Mouse (Mus musculus): ENCODE results near the gene Dcps. TPM values are rescaled to one million over a fixed set of nuclear protein-coding genes. Genes with fewer than 3 reads are reported as not detected.

The Dcps gene
- polyA plus RNA-seq, 1 experiment = 72.8 TPM

- Histone ChIP-seq H3K79me2 (ENCODE audit: control insufficient read depth, insufficient read depth) (peaks cover 65% of the 10 kb centered on the region), H3K36me3 (ENCODE audit: control insufficient read depth, insufficient read depth) (no peaks in the 10 kb centered on the region), H3K4me3 (peak overlapping the region; percentile 52), H3K4me2 (ENCODE audit: low read depth) (peak overlapping the region; percentile 81), H3K27me3 (ENCODE audit: control insufficient read depth, insufficient read depth, insufficient read length) (no peaks in the 10 kb centered on the region), H3ac (ENCODE audit: control insufficient read depth, insufficient read length) (no peak overlapping the region)
- TF ChIP-seq MAX (IDR thresholded peaks at IDR 0.05; ENCODE audit: low read depth) (no peak), USF1 (IDR thresholded peaks at IDR 0.05; ENCODE audit: low read depth) (no peak), E2F4 (IDR thresholded peaks at IDR 0.05; ENCODE audit: insufficient read depth) (no peak), CEBPB (IDR thresholded peaks at IDR 0.05; ENCODE audit: insufficient read depth, poor library complexity, severe bottlenecking) (no peak), REST (IDR thresholded peaks at IDR 0.05; ENCODE audit: insufficient read depth, insufficient read length) (no peak), MYOD1 (IDR thresholded peaks at IDR 0.05; ENCODE audit: control insufficient read depth in 1 of 3, insufficient read length in 2 of 3, low read depth in 2 of 3) (no peak), SRF (IDR thresholded peaks at IDR 0.05; ENCODE audit: control insufficient read depth, insufficient read length, low read depth) (no peak), POLR2AphosphoS2 (IDR thresholded peaks at IDR 0.05; ENCODE audit: insufficient read length, low read depth) (no peak), POLR2A (IDR thresholded peaks at IDR 0.05; ENCODE audit: insufficient read length, low read depth) (no peak), MYOG (IDR thresholded peaks at IDR 0.05; ENCODE audit: control insufficient read depth in 1 of 3, insufficient read depth in 1 of 3, insufficient read length in 2 of 3, low read depth in 2 of 3) (no peak), TCF12 (IDR thresholded peaks at IDR 0.05; ENCODE audit: insufficient read depth, poor library complexity, severe bottlenecking) (no peak), TCF3 (IDR thresholded peaks at IDR 0.05; ENCODE audit: insufficient read length, low read depth) (no peak)
These were observed 60.6 kb downstream of the Dcps start for GRCm38 (mm10) chr9:35115299-35115698.

- no peak overlapping the region for H3ac ChIP-seq (ENCODE audit: control insufficient read depth, insufficient read length)
- H3K27me3 ChIP-seq (ENCODE audit: control insufficient read depth, insufficient read depth, insufficient read length) = no peaks in the 10 kb centered on the region
- TF ChIP-seq POLR2A (IDR thresholded peaks at IDR 0.05; ENCODE audit: insufficient read length, low read depth) (no peak), E2F4 (IDR thresholded peaks at IDR 0.05; ENCODE audit: insufficient read depth) (no peak), REST (IDR thresholded peaks at IDR 0.05; ENCODE audit: insufficient read depth, insufficient read length) (no peak), MYOG (IDR thresholded peaks at IDR 0.05; ENCODE audit: control insufficient read depth in 1 of 3, insufficient read depth in 1 of 3, insufficient read length in 2 of 3, low read depth in 2 of 3) (no peak), SRF (IDR thresholded peaks at IDR 0.05; ENCODE audit: control insufficient read depth, insufficient read length, low read depth) (no peak), TCF12 (IDR thresholded peaks at IDR 0.05; ENCODE audit: insufficient read depth, poor library complexity, severe bottlenecking) (no peak), USF1 (IDR thresholded peaks at IDR 0.05; ENCODE audit: low read depth) (no peak), CEBPB (IDR thresholded peaks at IDR 0.05; ENCODE audit: insufficient read depth, poor library complexity, severe bottlenecking) (no peak), TCF3 (IDR thresholded peaks at IDR 0.05; ENCODE audit: insufficient read length, low read depth) (no peak), MAX (IDR thresholded peaks at IDR 0.05; ENCODE audit: low read depth) (no peak), POLR2AphosphoS2 (IDR thresholded peaks at IDR 0.05; ENCODE audit: insufficient read length, low read depth) (no peak)
- no peak overlapping the region for H3K4me2 ChIP-seq (ENCODE audit: low read depth)
- H3K36me3 ChIP-seq (ENCODE audit: control insufficient read depth, insufficient read depth) = no peaks in the 10 kb centered on the region
- H3K79me2 ChIP-seq (ENCODE audit: control insufficient read depth, insufficient read depth) = peaks cover 75% of the 10 kb centered on the region
- H3K4me3 ChIP-seq = no peak overlapping the region
These were observed 61.6 kb downstream of the Dcps start for GRCm38 (mm10) chr9:35114234-35114633.

GRCm38 (mm10) chr9:35111941-35112595 is 63.8 kb downstream of the Dcps start:
- Histone ChIP-seq H3K4me3 (no peak overlapping the region), H3K4me2 (ENCODE audit: low read depth) (peak overlapping the region; percentile 22)

GRCm38 (mm10) chr9:35111446-35111845 is 64.4 kb downstream of the Dcps start:
- H3K27me3 ChIP-seq (ENCODE audit: control insufficient read depth, insufficient read depth, insufficient read length) = no peaks in the 10 kb centered on the region
- no peak overlapping the region for H3K4me3 ChIP-seq
- no peaks in the 10 kb centered on the region for H3K36me3 ChIP-seq (ENCODE audit: control insufficient read depth, insufficient read depth)
- no peak overlapping the region for H3K4me2 ChIP-seq (ENCODE audit: low read depth)
- peaks cover 92% of the 10 kb centered on the region for H3K79me2 ChIP-seq (ENCODE audit: control insufficient read depth, insufficient read depth)
- TF ChIP-seq POLR2A (IDR thresholded peaks at IDR 0.05; ENCODE audit: insufficient read length, low read depth) (no peak), REST (IDR thresholded peaks at IDR 0.05; ENCODE audit: insufficient read depth, insufficient read length) (no peak), CEBPB (IDR thresholded peaks at IDR 0.05; ENCODE audit: insufficient read depth, poor library complexity, severe bottlenecking) (no peak), TCF12 (IDR thresholded peaks at IDR 0.05; ENCODE audit: insufficient read depth, poor library complexity, severe bottlenecking) (no peak), USF1 (IDR thresholded peaks at IDR 0.05; ENCODE audit: low read depth) (no peak), POLR2AphosphoS2 (IDR thresholded peaks at IDR 0.05; ENCODE audit: insufficient read length, low read depth) (no peak), MAX (IDR thresholded peaks at IDR 0.05; ENCODE audit: low read depth) (no peak)
- H3ac ChIP-seq (ENCODE audit: control insufficient read depth, insufficient read length) = no peak overlapping the region

More at GRCm38 (mm10) chr9:35111941-35112595, 63.8 kb downstream of the Dcps start:
- Histone ChIP-seq H3K79me2 (ENCODE audit: control insufficient read depth, insufficient read depth) (peaks cover 91% of the 10 kb centered on the region), H3ac (ENCODE audit: control insufficient read depth, insufficient read length) (no peak overlapping the region), H3K36me3 (ENCODE audit: control insufficient read depth, insufficient read depth) (no peaks in the 10 kb centered on the region), H3K27me3 (ENCODE audit: control insufficient read depth, insufficient read depth, insufficient read length) (no peaks in the 10 kb centered on the region)
- no peak for TF ChIP-seq CEBPB (IDR thresholded peaks at IDR 0.05; ENCODE audit: insufficient read depth, poor library complexity, severe bottlenecking)
- TF ChIP-seq MYOG (IDR thresholded peaks at IDR 0.05; ENCODE audit: control insufficient read depth in 1 of 3, insufficient read depth in 1 of 3, insufficient read length in 2 of 3, low read depth in 2 of 3) = no peak
- no peak for TF ChIP-seq TCF3 (IDR thresholded peaks at IDR 0.05; ENCODE audit: insufficient read length, low read depth)
- TF ChIP-seq MAX (IDR thresholded peaks at IDR 0.05; ENCODE audit: low read depth) = no peak
- TF ChIP-seq TCF12 (IDR thresholded peaks at IDR 0.05; ENCODE audit: insufficient read depth, poor library complexity, severe bottlenecking) = no peak

- no peak overlapping the region for H3K4me2 ChIP-seq (ENCODE audit: low read depth)
- no peak overlapping the region for H3ac ChIP-seq (ENCODE audit: control insufficient read depth, insufficient read length)
- TF ChIP-seq POLR2AphosphoS2 (IDR thresholded peaks at IDR 0.05; ENCODE audit: insufficient read length, low read depth) (no peak), REST (IDR thresholded peaks at IDR 0.05; ENCODE audit: insufficient read depth, insufficient read length) (no peak), SRF (IDR thresholded peaks at IDR 0.05; ENCODE audit: control insufficient read depth, insufficient read length, low read depth) (no peak), POLR2A (IDR thresholded peaks at IDR 0.05; ENCODE audit: insufficient read length, low read depth) (no peak), MYOD1 (IDR thresholded peaks at IDR 0.05; ENCODE audit: control insufficient read depth in 1 of 3, insufficient read length in 2 of 3, low read depth in 2 of 3) (no peak), E2F4 (IDR thresholded peaks at IDR 0.05; ENCODE audit: insufficient read depth) (no peak), MYOG (IDR thresholded peaks at IDR 0.05; ENCODE audit: control insufficient read depth in 1 of 3, insufficient read depth in 1 of 3, insufficient read length in 2 of 3, low read depth in 2 of 3) (no peak), TCF12 (IDR thresholded peaks at IDR 0.05; ENCODE audit: insufficient read depth, poor library complexity, severe bottlenecking) (no peak), TCF3 (IDR thresholded peaks at IDR 0.05; ENCODE audit: insufficient read length, low read depth) (no peak), CEBPB (IDR thresholded peaks at IDR 0.05; ENCODE audit: insufficient read depth, poor library complexity, severe bottlenecking) (no peak), MAX (IDR thresholded peaks at IDR 0.05; ENCODE audit: low read depth) (no peak), USF1 (IDR thresholded peaks at IDR 0.05; ENCODE audit: low read depth) (no peak)
- no peaks in the 10 kb centered on the region for H3K36me3 ChIP-seq (ENCODE audit: control insufficient read depth, insufficient read depth)
- H3K4me3 ChIP-seq = no peak overlapping the region
- H3K27me3 ChIP-seq (ENCODE audit: control insufficient read depth, insufficient read depth, insufficient read length) = no peaks in the 10 kb centered on the region
- peaks cover 90% of the 10 kb centered on the region for H3K79me2 ChIP-seq (ENCODE audit: control insufficient read depth, insufficient read depth)
These were observed 65.3 kb downstream of the Dcps start for GRCm38 (mm10) chr9:35110567-35110966.

Data from myocyte (in vitro differentiated cells).